Mouse (Mus musculus) cerebellum, postnatal 14 days (tissue): ENCODE measurements around the gene Zfp358.
A peak's percentile ranks its signal among the peaks of the same experiment; 100 is the strongest.

ENCODE experiments used
- DNase-seq, 2 experiments: peaks; one replicate each; pipeline ENCODE4 v3.0.0; 2021; ENCODE audit warnings: mixed read lengths in 2 of 2

Gene Zfp358

GRCm38 (mm10) chr8:3500235-3501090, 7.5 kb downstream of the Zfp358 start, which contains the start of gene Mcoln1:
Gene Mcoln1, plus strand, starts transcription at chr8:3500457.
- peak; percentile 99 for DNase-seq

- DNase-seq = no peak
Observed at GRCm38 (mm10) chr8:3502217-3502616, 9.3 kb downstream of the Zfp358 start.

- DNase-seq = no peak
Observed at GRCm38 (mm10) chr8:3507979-3508754, 15.2 kb downstream of the Zfp358 start.

- peak; percentile 36 to 39 for DNase-seq
Observed at GRCm38 (mm10) chr8:3514681-3515247, 21.8 kb downstream of the Zfp358 start.

- DNase-seq = peak; percentile 93
Observed at GRCm38 (mm10) chr8:3515260-3515671, 22.3 kb downstream of the Zfp358 start, which contains the start of gene Pnpla6. Gene Pnpla6, plus strand, starts transcription at chr8:3515384.

GRCm38 (mm10) chr8:3515771-3516417, 23.0 kb downstream of the Zfp358 start:
- DNase-seq = peak; percentile 52 to 59

GRCm38 (mm10) chr8:3516450-3517116, 23.6 kb downstream of the Zfp358 start:
- DNase-seq = peak; percentile 97 to 98

GRCm38 (mm10) chr8:3517117-3517495, 24.2 kb downstream of the Zfp358 start:
- DNase-seq = peak in 1 of 2 experiments; percentile 65

- DNase-seq = no peak
Observed at GRCm38 (mm10) chr8:3522007-3522697, 29.2 kb downstream of the Zfp358 start.

GRCm38 (mm10) chr8:3530816-3531215, 37.9 kb downstream of the Zfp358 start:
- DNase-seq = no peak

- no peak for DNase-seq
Observed at GRCm38 (mm10) chr8:3531936-3532335, 39.0 kb downstream of the Zfp358 start.

GRCm38 (mm10) chr8:3536053-3536841, 43.3 kb downstream of the Zfp358 start:
- no peak for DNase-seq

- DNase-seq = no peak
Observed at GRCm38 (mm10) chr8:3536940-3537339, 44.0 kb downstream of the Zfp358 start.

GRCm38 (mm10) chr8:3537666-3538065, 44.7 kb downstream of the Zfp358 start:
- DNase-seq = no peak

GRCm38 (mm10) chr8:3539146-3539545, 46.2 kb downstream of the Zfp358 start:
- no peak for DNase-seq

- DNase-seq = no peak
Observed at GRCm38 (mm10) chr8:3540076-3540475, 47.1 kb downstream of the Zfp358 start.

GRCm38 (mm10) chr8:3546511-3546910, 53.6 kb downstream of the Zfp358 start:
- DNase-seq = no peak
